Mouse (Mus musculus) liver, embryonic 12.5 days (tissue): ENCODE results near the gene Megf6. TPM values are rescaled to one million over a fixed set of nuclear protein-coding genes. Genes with fewer than 3 reads are reported as not detected.

Experiments used
- ATAC-seq: fragments of 200-750 bp; cut with Nextera tagmentation; 2 replicates; pipeline ENCODE4 v1.8.0; 2017; ENCODE audit warnings: moderate number of reproducible peaks, mild to moderate bottlenecking, moderate library complexity
- H3K27ac ChIP-seq: fragments of 300-500 bp; sonication (generic); 2 replicates; pipeline ENCODE4 v1.5.1; 2016; ENCODE audit warnings: mild to moderate bottlenecking
- H3K27me3 ChIP-seq: fragments of 300-500 bp; sonication (generic); replicated peaks from 2 replicates; pipeline ENCODE4 v1.6.1; 2016; ENCODE audit warnings: mild to moderate bottlenecking, moderate library complexity
- H3K36me3 ChIP-seq: fragments of 300-500 bp; sonication (generic); 2 replicates; pipeline ENCODE4 v1.6.1; 2016; ENCODE audit warnings: mild to moderate bottlenecking, moderate library complexity
- H3K4me1 ChIP-seq: fragments of 300-500 bp; sonication (generic); 2 replicates; pipeline ENCODE4 v1.6.1; 2016
- H3K4me2 ChIP-seq: fragments of 300-500 bp; sonication (generic); 2 replicates; pipeline ENCODE4 v1.6.1; 2016; ENCODE audit warnings: mild to moderate bottlenecking, moderate library complexity
- H3K4me3 ChIP-seq: fragments of 300-500 bp; sonication (generic); 2 replicates; pipeline ENCODE4 v1.5.1; 2016; ENCODE audit warnings: mild to moderate bottlenecking, moderate library complexity
- H3K9ac ChIP-seq: fragments of 300-500 bp; sonication (generic); 2 replicates; pipeline ENCODE4 v1.6.1; 2016; ENCODE audit warnings: mild to moderate bottlenecking, moderate library complexity
- H3K9me3 ChIP-seq: fragments of 300-500 bp; sonication (generic); replicated peaks from 2 replicates; pipeline ENCODE4 v1.6.1; 2016; ENCODE audit warnings: mild to moderate bottlenecking, moderate library complexity
- WGBS: fragments of 180-500 bp; shearing (Covaris S2); methylation state at CpG from one replicate; pipeline ENCODE4 v1.1.7; 2016; ENCODE audit not compliant: insufficient replicate concordance; 5-methylcytosine and 5-hydroxymethylcytosine counted together
- polyA plus RNA-seq: library from polyadenylated mRNA; unstranded; fragments of >200 nt; fragmentation: Nextera tagmentation; extraction: Ambion mirVana; gene quantifications from 2 replicates; pipeline ENCODE4 v1.2.1, GENCODE M21; 2016

Gene Megf6
- polyA plus RNA-seq, 1 experiment from 2014 or later, result 3.8 TPM

DNA sequence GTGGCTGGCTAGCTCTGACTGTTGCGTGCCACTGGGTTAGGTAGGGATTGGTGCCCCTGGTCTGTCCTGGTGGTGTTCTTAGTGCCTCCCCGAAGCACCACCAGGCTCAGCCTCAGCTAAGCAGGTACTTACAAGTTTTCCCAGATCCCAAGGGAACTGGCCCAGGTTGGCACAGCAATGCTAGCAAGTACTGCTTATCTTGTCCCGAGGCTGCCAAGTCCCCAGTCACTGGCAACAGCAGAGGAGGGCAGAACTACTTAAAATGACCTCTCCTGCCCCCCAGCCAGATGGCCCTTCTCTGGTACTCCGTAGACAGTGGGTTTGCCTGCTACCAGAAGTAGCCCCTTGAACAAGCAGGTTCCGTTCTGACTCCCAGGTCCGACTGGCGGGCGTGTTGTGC, 68.7 kb downstream of the Megf6 start:
- ATAC-seq, result no peak
- 73% methylated on average over 8 of the region's 8 CpGs for WGBS
- no peaks in the 10 kb centered on the region for H3K36me3 ChIP-seq
- H3K27ac ChIP-seq, result no peak overlapping the region
- no peak overlapping the region for H3K4me2 ChIP-seq
- peaks cover 48% of the 10 kb centered on the region for H3K27me3 ChIP-seq
- H3K4me3 ChIP-seq, result no peak overlapping the region
- 0 out of 2 replicates have a peak, but pooled peaks cover 6% of the 10 kb centered on the region for H3K4me1 ChIP-seq
- no peaks in the 10 kb centered on the region for H3K9me3 ChIP-seq
- no peak overlapping the region for H3K9ac ChIP-seq

- no peak overlapping the region for H3K27ac ChIP-seq
- H3K4me3 ChIP-seq, result no peak overlapping the region
- no peaks in the 10 kb centered on the region for H3K9me3 ChIP-seq
- peaks cover 45% of the 10 kb centered on the region for H3K27me3 ChIP-seq
- WGBS, result 41% methylated on average over 11 of the region's 11 CpGs
- 0 out of 2 replicates have a peak, but pooled peaks cover 6% of the 10 kb centered on the region for H3K4me1 ChIP-seq
- no peaks in the 10 kb centered on the region for H3K36me3 ChIP-seq
- no peak for ATAC-seq
- no peak overlapping the region for H3K4me2 ChIP-seq
- no peak overlapping the region for H3K9ac ChIP-seq
These were observed 70.1 kb downstream of the Megf6 start for GRCm38 (mm10) chr4:154240608-154241007.

DNA sequence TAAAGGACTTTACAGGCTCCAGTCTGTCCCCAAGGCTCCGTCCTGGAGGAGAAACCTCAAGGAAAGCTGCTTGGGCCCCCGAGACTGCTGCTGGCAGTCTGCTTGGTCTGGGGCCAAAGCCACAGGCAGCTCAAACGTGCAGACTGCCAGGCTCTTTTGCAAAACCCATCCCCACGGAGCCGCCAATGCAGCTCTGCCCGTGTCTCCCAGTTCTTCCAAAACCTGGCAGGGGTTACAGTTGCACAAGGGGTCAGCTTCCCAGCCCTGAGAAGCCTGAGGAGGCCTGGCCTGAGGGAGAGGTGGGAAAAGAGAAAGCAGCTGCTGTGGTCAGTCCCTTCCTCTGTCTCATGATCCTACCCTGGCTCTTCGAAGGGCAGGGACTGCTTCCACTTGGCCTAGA, 74.8 kb downstream of the Megf6 start:
- peaks cover 23% of the 10 kb centered on the region for H3K4me1 ChIP-seq
- H3K36me3 ChIP-seq, result no peaks in the 10 kb centered on the region
- H3K27ac ChIP-seq, result no peak overlapping the region
- no peak overlapping the region for H3K4me2 ChIP-seq
- H3K9ac ChIP-seq, result no peak overlapping the region
- H3K9me3 ChIP-seq, result no peaks in the 10 kb centered on the region
- ATAC-seq, result no peak
- no peak overlapping the region for H3K4me3 ChIP-seq
- peaks cover 21% of the 10 kb centered on the region; the same call in 1 of the 2 replicates for H3K27me3 ChIP-seq
- WGBS, result 62% methylated on average over 7 of the region's 7 CpGs

- 7% methylated on average over 16 of the region's 19 CpGs for WGBS
- no peaks in the 10 kb centered on the region for H3K9me3 ChIP-seq
- peak; percentile 81 for ATAC-seq
- H3K4me1 ChIP-seq, result peaks cover 23% of the 10 kb centered on the region
- H3K27ac ChIP-seq, result no peak overlapping the region
- H3K4me2 ChIP-seq, result peak overlapping the region; percentile 70
- peak overlapping the region; percentile 22; the same call in 1 of the 2 replicates for H3K9ac ChIP-seq
- peak overlapping the region; percentile 37 for H3K4me3 ChIP-seq
- peaks cover 18% of the 10 kb centered on the region; the same call in 1 of the 2 replicates for H3K27me3 ChIP-seq
- no peaks in the 10 kb centered on the region for H3K36me3 ChIP-seq
These were observed 75.8 kb downstream of the Megf6 start for GRCm38 (mm10) chr4:154246115-154247040.

DNA sequence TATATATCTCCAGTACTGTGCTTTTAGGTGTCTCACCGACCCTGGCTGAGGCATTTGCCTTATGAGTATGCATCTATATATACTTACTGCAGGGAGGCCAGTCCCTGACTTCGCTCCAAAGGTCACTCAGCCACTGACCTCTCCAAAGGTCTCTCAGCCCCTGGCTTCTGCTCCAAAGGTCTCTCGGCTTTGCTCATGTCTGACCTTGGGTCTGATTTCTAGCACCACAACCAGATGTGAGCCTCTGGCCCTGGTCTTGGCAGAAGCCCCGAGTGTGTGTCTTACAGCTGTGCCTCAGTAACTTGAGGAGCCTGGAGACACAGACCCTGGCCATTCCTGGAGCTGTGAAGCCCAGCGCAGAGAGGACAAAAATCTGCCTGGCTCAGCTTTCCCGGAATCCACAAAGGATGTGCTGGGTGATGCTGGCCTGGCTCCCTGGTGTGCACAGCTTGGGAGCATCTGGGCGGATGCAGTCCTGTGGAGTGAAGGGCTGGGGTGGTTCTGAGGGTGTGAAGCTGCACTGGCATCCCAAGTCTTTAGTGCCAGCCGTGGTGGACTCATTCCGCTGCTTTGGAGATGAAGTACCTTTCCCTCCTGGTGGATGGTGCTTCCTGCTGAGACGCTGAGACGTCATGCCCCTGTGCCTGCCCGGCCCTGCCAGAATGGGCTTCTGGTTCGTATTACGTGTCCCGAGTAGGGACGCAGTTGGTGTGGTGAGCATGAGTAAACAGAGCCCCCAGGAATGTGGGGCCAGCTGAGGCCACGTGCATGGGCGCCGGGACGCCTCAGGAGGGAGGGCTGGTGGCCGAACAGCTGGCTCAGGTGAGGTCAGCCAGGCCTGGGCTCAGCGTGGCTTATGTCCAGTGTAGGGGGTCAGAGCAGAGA, 76.9 kb downstream of the Megf6 start:
- H3K27me3 ChIP-seq, result peaks cover 14% of the 10 kb centered on the region; the same call in 1 of the 2 replicates
- H3K4me3 ChIP-seq, result peak overlapping the region; percentile 37; the same call in 1 of the 2 replicates
- no peak overlapping the region for H3K27ac ChIP-seq
- no peak; the same call in 1 of the 2 replicates for ATAC-seq
- no peaks in the 10 kb centered on the region for H3K36me3 ChIP-seq
- WGBS, result 51% methylated on average over 22 of the region's 22 CpGs
- H3K4me2 ChIP-seq, result peak overlapping the region; percentile 70
- H3K9ac ChIP-seq, result no peak overlapping the region
- H3K4me1 ChIP-seq, result peaks cover 23% of the 10 kb centered on the region
- H3K9me3 ChIP-seq, result no peaks in the 10 kb centered on the region

DNA sequence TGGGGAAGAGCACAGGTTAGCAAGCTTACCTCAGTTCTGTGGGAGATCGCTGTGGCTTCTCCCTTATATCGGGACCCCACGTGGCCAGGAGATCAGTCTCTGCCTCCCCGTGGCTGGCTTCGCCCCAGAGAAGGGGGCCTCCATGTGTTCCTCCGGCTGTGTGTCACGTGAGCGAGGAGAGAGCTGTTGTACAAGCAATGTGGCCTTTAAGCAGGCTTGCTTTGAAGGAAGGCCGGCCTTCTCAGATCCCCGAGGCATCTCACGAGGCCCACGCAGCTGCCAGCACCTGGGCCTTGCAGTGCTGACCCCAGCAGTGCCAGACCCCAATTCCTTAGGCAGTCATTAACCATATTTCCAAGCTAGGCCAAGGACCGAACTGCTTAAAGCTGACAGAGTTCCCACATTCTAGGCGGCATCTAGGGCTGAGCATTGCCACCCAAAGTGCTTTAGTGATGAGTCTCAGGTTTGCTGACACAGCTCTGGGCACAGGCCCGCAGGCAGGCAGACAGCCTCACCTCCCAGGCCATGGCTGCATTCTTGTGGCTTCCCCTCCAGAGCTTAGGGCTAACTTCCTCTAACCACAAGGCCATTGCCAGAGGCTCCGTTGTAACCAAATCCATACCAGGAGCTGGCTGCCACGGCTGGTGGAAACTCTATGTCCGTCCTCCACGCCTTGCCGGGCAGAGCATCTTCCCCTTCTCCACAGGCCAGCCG, 77.7 kb downstream of the Megf6 start:
- Histone ChIP-seq H3K27ac (no peak overlapping the region), H3K4me1 (peaks cover 23% of the 10 kb centered on the region), H3K4me2 (no peak overlapping the region), H3K36me3 (no peaks in the 10 kb centered on the region), H3K4me3 (no peak overlapping the region), H3K27me3 (peaks cover 14% of the 10 kb centered on the region; the same call in 1 of the 2 replicates), H3K9ac (no peak overlapping the region), H3K9me3 (no peaks in the 10 kb centered on the region)
- no peak for ATAC-seq
- 54% methylated on average over 21 of the region's 21 CpGs for WGBS

GRCm38 (mm10) chr4:154249316-154249715, 78.8 kb downstream of the Megf6 start:
- Histone ChIP-seq H3K27ac (no peak overlapping the region), H3K4me1 (peaks cover 23% of the 10 kb centered on the region), H3K9ac (no peak overlapping the region), H3K36me3 (no peaks in the 10 kb centered on the region), H3K4me2 (no peak overlapping the region), H3K27me3 (peaks cover 14% of the 10 kb centered on the region; the same call in 1 of the 2 replicates), H3K9me3 (no peaks in the 10 kb centered on the region), H3K4me3 (no peak overlapping the region)
- ATAC-seq, result no peak
- WGBS, result 69% methylated on average over 8 of the region's 8 CpGs

- H3K4me3 ChIP-seq, result no peak overlapping the region
- ATAC-seq, result no peak; the same call in 1 of the 2 replicates
- no peak overlapping the region for H3K4me2 ChIP-seq
- no peaks in the 10 kb centered on the region for H3K36me3 ChIP-seq
- peaks cover 9% of the 10 kb centered on the region; the same call in 1 of the 2 replicates for H3K27me3 ChIP-seq
- peaks cover 5% of the 10 kb centered on the region for H3K4me1 ChIP-seq
- H3K9me3 ChIP-seq, result no peaks in the 10 kb centered on the region
- WGBS, result 81% methylated on average over 20 of the region's 20 CpGs
- no peak overlapping the region for H3K27ac ChIP-seq
- H3K9ac ChIP-seq, result no peak overlapping the region
These were observed 82.2 kb downstream of the Megf6 start for GRCm38 (mm10) chr4:154252537-154253255.

DNA sequence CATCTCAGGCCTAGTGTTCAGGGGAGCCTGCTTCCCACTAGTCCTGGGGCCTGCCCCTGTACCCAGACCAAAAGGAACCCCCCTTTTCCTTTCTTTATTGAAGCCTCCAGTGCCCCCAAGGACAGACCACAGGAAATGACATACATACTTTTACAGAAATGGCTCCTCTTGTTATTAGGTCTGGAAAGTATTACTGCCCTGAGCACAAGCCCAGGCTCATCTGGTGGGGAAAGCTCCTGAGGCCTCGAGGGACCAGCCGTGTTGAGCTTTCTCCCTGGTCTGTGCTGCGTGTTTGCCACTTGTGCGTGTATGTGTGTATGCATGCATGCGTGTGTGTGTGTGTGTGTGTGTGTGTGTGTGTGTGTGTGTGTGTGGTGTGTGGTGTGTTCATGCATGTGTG, 90.2 kb downstream of the Megf6 start:
- Histone ChIP-seq H3K4me2 (no peak overlapping the region), H3K4me1 (no peaks in the 10 kb centered on the region), H3K36me3 (0 out of 2 replicates have a peak, but pooled peaks cover 4% of the 10 kb centered on the region), H3K4me3 (no peak overlapping the region), H3K9me3 (no peaks in the 10 kb centered on the region), H3K27ac (no peak overlapping the region), H3K27me3 (no peaks in the 10 kb centered on the region), H3K9ac (no peak overlapping the region)
- 77% methylated on average over 5 of the region's 5 CpGs for WGBS
- ATAC-seq, result no peak

- 47% methylated on average over 4 of the region's 4 CpGs for WGBS
These were observed 91.5 kb downstream of the Megf6 start for GRCm38 (mm10) chr4:154262071-154262470.

GRCm38 (mm10) chr4:154267511-154267910, 97.0 kb downstream of the Megf6 start:
- ATAC-seq, result no peak
- Histone ChIP-seq H3K4me1 (no peaks in the 10 kb centered on the region), H3K9me3 (no peaks in the 10 kb centered on the region), H3K27ac (no peak overlapping the region), H3K9ac (no peak overlapping the region), H3K27me3 (0 out of 2 replicates have a peak, but pooled peaks cover 4% of the 10 kb centered on the region), H3K36me3 (0 out of 2 replicates have a peak, but pooled peaks cover 4% of the 10 kb centered on the region), H3K4me2 (no peak overlapping the region), H3K4me3 (no peak overlapping the region)
- WGBS, result 62% methylated on average over 6 of the region's 6 CpGs

More at GRCm38 (mm10) chr4:154262071-154262470, 91.5 kb downstream of the Megf6 start:
- no peak overlapping the region for H3K4me2 ChIP-seq
- H3K9me3 ChIP-seq, result no peaks in the 10 kb centered on the region
- no peak overlapping the region for H3K4me3 ChIP-seq
- H3K27me3 ChIP-seq, result no peaks in the 10 kb centered on the region
- ATAC-seq, result no peak
- 0 out of 2 replicates have a peak, but pooled peaks cover 4% of the 10 kb centered on the region for H3K36me3 ChIP-seq
- H3K4me1 ChIP-seq, result no peaks in the 10 kb centered on the region
- no peak overlapping the region for H3K27ac ChIP-seq
- H3K9ac ChIP-seq, result no peak overlapping the region
